Mouse (Mus musculus) urinary bladder, adult 18-20 months (tissue): ENCODE measurements around the gene Ccs.
"Not testable (repeated sequence)": the region's sequence is repeated elsewhere in the genome, so short reads cannot be mapped to it uniquely, and the experiment has no call there.

Source experiments
- DNase-seq, 2 experiments: peaks; one replicate each; pipeline ENCODE4 v3.0.0; 2022; ENCODE audit warnings: low spot score in 2 of 2, mixed read lengths in 2 of 2

Ccs gene

DNA sequence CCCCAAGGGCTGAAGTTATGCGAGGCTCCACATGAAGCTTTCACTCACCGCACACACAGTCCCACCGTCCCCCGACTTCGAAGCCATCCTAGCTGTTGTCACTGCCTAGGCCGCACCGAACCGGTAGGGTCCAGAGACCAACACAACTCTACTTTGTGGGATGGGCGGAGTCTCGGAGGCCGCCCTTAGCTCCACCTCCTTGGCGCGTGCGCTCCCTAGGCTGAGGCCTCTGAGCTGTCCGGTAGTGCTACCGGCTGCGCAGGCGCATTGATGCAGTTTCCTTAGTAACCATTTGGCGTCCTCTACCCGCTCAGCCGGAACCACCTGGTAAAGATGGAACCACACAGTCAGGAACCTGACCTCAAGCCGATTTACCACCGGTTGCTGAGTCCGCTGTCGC, at the start of gene Ccs, which contains the start of gene Ccdc87:
TSS of gene Ccs (minus strand) at position 184 of the 400 bp plus-strand sequence.
TSS of gene Ccdc87 (plus strand) at position 218 of the 400 bp plus-strand sequence.
- DNase-seq = peak; percentile 95 to 96

DNA sequence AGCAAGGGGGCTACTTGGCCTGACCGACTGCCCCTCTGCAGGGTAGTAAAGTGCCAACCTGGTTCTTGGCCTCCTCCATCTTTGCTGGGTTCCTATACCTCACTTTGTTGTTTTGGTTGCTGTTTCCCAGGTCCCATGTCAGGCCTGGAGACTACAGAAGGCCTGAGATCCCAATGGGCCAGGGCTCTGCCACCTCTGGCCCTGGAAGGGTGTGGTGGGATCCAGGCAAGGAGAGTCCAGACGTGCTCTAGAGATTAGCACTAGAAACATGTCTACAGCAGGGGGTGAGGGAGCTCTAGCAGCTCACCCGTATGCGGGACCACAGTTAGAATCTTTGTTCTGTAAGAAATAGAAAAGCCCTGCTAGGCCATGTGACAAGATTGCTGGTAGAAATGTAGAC, 44.8 kb upstream of the Ccs start:
- DNase-seq = no peak

DNA sequence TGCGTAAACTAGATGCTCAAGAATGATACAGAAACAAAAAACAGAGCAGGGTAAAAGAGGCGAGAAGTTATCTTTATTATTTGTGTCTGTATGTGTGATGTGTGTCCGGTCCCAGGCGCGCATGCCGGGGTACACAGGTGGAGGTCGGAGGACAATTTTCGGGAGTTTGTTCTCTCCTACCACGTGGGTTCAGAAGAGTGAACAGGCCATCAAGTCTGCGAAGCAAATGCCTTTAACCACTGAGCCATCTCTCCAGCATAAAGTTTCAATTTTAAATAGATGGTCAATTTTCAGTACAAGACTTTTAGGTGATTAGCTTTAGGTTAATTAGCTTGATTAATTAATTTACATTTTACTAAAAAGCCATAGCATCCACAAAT, 40.2 kb upstream of the Ccs start:
- no peak for DNase-seq

DNA sequence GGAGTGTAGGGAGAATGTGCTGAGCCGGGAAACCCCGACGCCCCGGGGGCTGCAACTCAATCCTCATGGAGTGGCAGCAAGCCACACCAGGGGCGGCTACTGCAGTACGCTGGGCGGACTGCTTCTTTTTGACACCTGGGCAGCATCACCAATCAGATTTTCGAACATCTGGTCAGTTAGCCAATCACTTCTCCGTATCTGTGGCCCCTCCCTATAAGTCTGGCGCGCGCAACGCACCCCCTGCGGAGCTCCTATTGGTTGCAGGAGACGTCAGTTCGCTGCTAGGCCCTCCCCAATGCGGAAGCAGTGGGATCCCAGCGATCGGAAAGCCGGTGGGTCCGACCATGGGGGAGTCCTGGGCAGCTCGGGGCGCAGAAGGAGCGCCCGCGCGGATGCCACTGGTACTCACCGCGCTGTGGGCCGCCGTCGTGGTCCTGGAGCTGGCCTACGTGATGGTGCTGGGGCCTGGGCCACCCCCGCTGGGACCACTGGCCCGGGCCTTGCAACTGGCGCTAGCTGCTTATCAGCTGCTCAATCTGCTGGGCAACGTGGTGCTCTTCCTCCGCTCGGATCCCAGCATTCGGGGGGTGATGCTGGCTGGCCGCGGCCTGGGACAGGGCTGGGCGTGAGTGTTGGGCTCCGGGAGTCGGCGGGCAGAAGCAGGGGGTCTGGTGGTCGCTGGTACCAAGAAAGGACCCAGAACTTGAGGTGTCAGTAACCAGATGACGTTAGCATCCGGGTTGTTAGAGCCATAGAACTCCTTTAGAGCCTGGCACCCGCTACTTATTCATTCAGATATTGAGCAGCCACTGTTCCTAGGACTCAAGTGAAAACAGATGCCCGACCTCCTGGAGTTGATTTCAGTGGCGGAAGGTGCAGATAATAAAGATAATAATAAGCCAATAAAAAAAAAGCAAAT, 39.5 kb upstream of the Ccs start, which contains the start of gene Zdhhc24:
TSS of gene Zdhhc24 (plus strand) at position 264 of the 919 bp plus-strand sequence.
- DNase-seq = peak; percentile 91 to 98

DNA sequence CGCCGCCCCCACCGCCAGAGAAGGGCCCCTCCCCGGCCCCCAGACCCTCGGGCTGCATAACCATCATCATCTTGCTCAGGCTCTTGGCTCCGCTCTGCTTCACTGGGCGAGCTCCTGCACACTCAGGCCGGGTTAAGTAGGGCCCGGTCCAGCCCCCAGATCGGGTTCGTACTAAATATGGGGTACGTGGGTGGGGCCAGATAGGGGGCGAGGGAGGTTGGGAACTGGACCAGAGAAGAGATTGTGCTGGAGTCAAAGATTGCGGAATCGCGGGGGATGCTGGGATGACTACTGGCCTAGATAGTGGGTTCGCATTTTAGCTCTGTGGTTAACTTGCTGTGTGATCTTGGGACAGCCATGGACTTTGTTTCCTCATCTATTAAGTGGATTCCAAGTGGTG, 38.7 kb upstream of the Ccs start, which contains the start of gene Actn3:
TSS of gene Actn3 (minus strand) at position 125 of the 400 bp plus-strand sequence.
- DNase-seq = peak; percentile 8 to 59

DNA sequence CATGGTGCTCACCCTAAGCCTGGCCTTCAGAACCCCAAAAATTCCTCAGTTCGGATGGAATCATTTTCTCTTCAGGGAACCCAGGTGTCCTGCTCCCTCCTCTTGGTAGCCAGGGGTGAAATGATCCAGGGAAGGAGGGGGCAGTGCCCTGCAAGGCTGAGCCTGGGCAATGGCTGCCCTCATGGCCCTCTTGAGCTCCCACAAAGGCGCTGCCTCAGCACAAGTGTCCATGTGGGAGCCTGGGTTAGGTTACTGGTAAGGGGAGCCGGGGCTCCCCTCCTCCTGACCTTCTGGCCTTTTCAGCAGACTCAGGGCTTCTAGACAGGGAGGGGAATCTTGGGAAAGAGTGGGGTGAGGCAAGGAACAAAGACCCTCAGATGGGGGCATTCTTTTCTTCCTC, 37.6 kb upstream of the Ccs start:
- no peak for DNase-seq

DNA sequence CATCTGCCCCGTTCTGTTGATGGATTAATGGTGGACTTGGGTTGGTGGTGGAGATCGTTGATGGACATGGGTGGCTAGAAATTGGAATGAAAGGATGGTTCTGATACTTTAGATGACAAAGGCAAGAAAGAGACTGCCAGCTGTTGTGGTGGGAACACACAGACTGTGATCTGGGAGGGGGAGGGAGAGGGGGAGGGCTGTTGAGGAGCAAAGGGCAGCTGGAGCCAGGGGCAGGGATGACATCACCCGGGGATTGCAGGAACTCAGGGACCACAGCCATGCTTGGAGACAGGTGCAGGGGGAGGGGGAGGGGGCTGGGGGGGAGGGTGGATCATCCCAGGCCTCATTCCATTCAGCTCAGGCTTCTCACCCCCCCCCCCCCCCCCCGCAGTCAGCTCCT, 37.1 kb upstream of the Ccs start:
- no peak for DNase-seq

DNA sequence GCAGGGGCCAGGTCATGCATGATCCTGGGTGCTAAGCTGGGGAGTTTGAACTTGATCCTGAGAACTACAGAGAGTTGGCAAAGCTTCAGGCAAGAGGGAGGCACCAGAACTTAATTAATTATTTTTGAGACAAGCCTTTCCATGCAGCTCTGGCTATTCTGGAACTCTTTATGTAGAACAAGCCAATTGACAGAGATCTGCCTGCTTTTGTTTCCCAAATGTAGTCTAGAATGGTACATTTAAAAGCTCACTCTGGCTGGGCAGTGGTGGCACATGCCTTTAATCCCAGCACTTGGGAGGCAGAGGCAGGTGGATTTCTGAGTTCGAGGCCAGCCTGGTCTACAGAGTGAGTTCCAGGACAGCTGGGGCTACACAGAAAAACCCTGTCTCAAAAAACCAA, 35.5 kb upstream of the Ccs start:
- not testable (repeated sequence) for DNase-seq

DNA sequence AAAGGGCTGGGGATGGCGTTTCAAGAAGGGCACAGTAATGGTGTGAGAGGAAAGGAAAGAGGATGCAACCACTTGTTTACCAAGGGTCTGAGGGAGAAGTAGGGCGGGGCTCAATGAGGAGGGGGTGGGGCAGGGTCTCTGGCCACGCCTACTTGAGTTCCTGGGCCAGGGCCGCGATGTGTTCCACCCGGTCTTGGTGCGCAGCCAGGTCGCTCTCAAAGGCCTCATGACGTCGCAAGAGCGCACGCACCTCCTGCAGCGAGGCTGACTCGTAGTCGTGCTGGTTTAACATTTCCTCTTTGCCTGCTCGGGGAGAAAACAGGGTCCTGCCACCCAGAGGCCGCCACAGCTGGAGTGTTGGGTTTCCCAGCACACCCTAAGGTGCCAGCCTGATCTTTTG, 26.0 kb upstream of the Ccs start:
- DNase-seq = no peak

DNA sequence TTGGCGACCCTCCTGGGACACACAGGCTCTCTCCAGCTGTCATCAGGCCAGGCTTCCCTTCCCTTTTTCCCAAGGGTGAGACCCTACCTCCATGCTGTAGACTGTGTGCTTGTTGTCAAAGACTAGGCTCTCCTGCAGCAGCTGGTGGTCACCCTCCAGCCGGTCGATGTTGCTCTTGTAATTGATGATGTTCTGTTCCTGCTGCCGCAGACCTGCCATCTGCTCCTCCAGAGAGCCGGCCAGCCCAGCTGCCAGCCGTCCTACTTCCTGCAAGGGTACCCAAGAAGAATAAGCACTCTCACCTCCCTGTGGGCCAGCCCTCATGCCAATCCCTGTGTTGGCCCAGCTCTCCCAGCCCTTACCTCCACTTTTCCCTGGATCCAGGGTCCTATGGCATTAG, 23.9 kb upstream of the Ccs start:
- no peak for DNase-seq

DNA sequence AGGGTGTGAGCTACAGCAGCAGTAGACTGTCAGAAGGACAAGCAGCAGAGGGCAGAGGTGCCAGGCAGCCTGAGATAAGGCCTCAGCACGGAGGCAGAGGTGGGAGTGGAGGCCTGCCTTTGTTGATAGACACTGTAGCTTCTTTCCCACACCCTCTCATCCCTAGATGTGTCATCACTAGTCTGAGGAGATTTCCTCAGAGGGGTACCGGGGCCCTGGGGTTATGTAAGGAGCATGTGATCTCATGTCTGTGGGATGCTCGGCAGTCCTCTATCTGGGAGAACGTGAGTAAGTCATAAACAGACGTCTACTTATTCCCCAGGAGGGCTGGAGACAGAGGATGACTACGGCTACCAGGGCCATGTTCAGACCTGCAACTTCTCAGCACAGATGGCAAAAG, 19.9 kb upstream of the Ccs start:
- no peak for DNase-seq

DNA sequence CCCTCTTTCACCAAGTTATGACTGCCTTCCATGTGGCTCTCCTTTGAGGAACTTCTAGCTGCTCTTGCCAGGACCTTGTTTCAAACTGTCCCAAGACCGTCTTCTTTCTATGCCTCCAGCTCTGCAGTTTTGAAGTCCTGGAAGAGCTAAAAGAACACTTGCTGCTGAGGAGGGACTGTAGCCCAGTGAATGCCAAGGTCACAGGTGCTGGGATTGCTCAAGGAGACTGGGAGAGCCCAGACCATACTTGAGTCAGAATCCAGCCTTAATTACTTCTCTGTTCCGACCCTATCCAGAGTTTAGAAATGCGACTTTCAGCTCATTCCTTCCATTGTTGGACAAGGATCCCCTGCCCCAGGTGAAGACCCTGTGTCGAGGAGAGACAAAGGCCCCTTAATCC, 16.8 kb upstream of the Ccs start:
- DNase-seq = no peak

DNA sequence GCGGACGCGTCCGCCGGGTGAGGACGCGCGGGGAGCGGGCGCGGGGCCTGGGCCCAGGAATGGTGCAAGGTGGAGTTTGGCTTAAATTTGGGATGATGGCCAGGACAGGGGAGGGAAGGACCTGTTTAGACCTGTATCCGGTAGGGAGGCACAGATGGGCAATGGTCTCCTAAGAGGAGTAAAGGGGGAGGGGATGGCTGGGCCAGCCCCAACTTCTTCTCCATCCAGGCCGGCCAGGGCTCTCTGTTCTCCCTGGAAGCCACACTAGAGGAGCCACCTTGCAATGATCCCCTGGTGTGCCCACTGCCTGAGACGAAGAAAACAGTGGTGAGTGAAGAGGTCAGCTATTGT, 16.3 kb upstream of the Ccs start:
- DNase-seq = no peak

DNA sequence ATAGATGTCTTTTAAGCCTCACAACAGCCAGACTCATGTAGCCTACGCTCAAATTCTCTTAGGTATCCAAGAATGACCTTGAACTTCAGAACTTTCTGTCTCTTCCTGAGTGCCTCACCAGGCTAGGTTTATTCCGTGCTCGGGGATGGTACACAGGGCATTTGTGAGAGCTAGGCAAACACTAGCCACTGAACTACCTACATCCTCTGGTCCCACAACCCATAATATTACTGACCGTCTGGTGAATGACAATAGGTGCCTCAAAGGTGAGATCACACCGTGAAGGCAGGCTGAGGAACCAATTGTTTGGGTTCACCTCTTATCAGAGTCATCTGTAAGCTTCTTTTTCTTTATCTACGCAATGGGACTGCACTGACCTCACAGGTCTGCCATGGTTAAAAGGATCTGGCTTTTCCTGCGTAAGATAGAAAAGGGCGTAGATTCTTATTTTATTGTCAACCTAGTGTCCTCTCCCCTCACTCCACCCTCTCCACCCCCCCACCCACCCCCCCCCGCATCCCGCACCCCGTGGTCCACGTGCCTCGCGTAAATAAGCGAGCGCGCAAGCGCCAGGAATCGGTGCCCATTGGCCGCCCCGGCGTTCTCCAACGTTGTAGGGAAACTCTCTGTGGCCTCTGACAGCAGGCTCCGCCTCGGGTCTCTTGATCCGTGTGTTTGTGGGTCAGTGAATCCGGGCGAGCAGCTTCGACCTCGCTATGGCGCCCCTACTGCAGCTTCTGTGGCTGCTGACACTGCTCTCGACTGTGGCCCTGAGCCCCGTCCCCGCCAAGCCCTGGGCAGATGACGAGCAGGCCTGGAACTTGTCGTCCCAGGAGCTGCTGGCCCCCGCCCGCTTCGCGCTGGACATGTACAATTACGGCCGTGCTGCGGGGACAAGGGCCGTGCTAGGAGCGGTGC, 15.7 kb upstream of the Ccs start, which contains the start of gene Ctsf:
TSS of gene Ctsf (plus strand) at position 579 of the 918 bp plus-strand sequence.
- peak; percentile 69 to 89 for DNase-seq

DNA sequence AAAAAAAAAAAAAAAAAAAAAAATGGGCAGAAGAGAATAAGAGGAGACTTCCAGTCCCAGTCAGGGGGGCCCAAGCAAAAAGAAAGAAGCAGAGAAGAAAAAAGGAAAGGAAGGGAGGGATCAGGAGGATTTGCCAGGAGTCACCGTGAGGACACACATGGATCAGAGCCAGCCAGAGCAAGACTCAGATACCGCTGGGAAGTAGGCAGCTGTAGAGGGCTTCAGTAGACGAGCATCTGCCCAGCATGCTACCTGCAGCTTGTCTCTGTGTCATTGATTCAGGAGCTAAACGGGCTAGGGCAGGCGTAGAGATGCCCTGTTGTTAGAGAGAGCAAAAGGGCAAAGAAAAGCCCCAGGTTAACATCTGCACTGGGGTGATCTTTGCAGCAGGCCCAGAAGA, 11.1 kb upstream of the Ccs start:
- DNase-seq = no peak

DNA sequence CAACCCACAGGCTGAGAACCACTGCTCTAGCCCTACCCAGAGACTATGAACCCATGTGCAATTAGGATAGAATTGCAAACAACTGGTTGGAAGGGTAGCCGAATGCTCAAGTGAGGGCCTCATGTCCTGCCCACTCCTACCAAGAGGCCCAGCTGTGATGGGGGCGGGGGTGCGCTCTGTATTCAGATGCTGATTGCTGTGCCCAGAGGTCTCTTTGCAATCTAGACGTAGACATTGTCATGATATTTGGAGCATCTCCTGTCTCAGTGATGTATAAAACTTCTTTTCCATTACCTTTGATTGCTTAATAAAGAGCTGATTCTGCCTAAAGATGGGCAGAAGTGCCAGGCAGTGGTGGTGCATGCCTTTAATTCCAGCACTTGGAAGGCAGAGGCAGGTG, 10.7 kb upstream of the Ccs start:
- no peak for DNase-seq

DNA sequence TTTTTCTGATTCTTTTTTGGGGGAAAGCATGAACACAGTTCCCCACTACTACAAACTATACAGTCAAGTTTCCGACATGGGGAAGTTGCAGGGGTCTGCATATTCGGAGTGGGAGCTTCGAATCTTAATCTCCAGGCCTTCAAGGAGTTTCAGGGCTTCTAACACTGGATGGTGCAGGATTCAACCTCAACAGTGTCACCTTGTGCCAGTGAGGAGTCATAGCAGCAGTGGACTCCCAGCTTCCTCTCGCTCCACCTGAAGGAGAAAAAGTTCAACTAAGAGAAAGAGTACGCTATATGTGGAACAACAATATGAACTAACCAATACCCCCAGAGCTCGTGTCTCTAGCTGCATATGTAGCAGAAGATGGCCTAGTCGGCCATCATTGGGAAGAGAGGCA, 8.4 kb upstream of the Ccs start:
- DNase-seq = no peak

DNA sequence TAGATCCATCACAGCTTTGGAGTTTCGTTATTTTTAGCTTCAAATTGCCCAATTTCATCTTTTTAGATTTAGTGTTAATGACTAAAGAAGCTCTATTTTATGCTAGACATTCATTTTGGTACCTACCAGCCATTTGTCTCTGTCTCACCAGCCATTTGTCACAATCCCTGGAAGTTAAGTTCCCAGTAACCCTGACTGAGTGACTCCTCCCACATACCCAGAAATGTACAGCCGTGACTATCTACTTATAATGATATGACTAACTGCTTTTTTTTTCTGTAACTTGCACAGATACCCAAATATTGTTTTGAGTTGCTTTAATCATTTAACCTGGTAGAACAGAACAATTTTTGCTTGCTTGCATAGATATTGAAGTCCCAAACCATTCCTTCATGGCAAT, 6.7 kb upstream of the Ccs start:
- DNase-seq = no peak

DNA sequence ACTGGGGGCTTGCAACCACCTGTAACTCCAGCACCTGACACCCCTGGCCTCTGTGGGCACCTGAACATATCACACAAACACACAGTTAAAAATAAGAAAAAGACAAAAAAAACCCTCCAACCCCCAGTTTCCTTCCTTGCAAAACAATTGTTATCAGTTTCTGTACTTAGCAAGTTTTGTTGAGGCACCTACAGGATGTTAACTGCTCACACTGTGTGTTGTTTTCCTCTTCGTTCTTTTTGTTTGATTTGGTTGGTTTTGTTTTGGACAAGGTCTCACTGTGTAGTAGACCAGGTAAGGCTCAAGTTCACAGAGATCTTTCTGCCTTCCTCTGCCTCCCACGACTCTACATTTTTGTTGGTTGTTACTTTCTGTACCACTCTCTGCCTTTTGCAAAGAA, 3.5 kb upstream of the Ccs start:
- no peak for DNase-seq

DNA sequence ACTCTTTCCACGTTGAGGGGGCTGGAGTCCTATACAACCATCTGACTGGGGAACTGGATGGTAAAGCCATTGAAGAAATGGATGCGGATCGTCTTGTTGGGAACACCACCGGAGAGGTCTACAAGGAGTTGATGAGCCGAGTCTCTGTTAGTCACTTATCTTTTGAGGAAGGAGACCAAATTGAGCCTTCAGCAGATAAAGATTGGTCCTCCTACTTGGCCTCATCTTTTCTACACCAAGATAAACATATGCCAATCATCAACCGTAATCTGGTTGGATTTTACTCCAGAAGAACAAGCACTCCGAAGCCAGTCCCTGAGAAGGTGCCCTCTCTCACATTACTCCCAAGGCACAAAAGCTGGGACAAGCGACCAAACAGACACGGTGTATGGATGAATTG, 1.7 kb upstream of the Ccs start:
- DNase-seq = no peak

DNA sequence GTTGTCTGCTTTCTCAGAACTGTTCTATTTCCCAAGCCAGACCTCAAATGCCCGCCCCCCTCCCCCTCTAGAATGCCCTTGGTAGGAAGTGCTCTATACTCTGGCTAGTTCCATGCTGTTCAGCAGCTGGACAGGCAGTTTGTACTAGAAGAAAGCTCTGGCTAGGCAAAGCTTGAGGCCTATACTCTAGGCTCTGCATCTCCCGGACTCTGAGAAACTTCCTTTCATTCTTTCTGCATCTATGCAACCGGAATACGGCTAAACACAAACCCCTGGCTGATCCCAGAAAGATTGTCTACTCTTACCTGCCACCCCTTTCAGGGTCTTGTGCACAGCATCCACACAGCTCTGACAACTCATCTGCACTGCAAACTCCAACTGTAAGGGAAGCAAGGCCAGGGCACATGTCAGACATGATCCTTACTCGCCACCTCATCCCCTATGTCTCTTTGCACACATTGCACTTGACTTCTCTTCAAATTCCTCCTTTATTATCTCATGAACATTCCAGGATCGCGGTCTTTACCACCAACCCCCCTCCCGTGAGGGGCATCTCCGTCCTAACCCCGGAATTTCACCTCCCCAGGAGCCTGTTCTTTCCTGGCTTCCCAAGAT, 499 bp downstream of the Ccs start:
- no peak for DNase-seq

DNA sequence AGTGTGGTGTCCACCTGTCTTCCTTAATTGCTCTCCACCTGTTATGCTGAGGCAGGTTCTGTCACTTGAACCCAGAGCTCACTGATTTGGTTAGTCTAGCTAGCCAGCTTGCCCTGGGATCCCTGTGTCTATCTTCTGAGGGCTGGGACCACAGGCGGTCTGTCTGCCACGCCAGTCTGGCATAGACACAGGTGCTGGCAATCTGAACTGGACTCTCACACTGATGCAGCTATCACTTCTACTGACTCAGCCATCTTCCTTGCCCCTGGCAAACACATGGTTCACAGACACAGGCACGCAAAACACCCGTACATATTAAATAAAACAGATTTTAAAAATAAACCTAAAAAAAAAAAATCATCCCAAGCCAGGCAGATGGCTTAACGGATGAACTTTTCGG, 2.1 kb downstream of the Ccs start:
- no peak for DNase-seq
